Mouse (Mus musculus): ENCODE data around the gene Espl1.

Espl1 gene

GRCm38 (mm10) chr15:102339612-102340011 is 43.5 kb downstream of the Espl1 start:
- no peak for DNase-seq

- peak; percentile 31 for DNase-seq
Observed at GRCm38 (mm10) chr15:102341580-102341979, 45.5 kb downstream of the Espl1 start.

- no peak for DNase-seq
Observed at GRCm38 (mm10) chr15:102344490-102344889, 48.4 kb downstream of the Espl1 start.

GRCm38 (mm10) chr15:102346444-102346843 is 50.4 kb downstream of the Espl1 start:
- no peak for DNase-seq

- peak; percentile 96 to 97 for DNase-seq
Observed at GRCm38 (mm10) chr15:102350138-102350941, 54.3 kb downstream of the Espl1 start, which contains the start of gene Aaas. Gene Aaas (minus strand): TSS chr15:102350771.

- DNase-seq, result no peak
Observed at GRCm38 (mm10) chr15:102350942-102351291, 54.9 kb downstream of the Espl1 start.

- DNase-seq, result no peak
Observed at GRCm38 (mm10) chr15:102352177-102352576, 56.1 kb downstream of the Espl1 start.

GRCm38 (mm10) chr15:102353986-102354385 is 57.9 kb downstream of the Espl1 start:
- no peak for DNase-seq

- peak; percentile 28 to 32 for DNase-seq
Observed at GRCm38 (mm10) chr15:102355134-102355870, 59.2 kb downstream of the Espl1 start.

GRCm38 (mm10) chr15:102355871-102356441 is 59.9 kb downstream of the Espl1 start:
- DNase-seq, result peak; percentile 17 to 33

GRCm38 (mm10) chr15:102356501-102357325 is 60.6 kb downstream of the Espl1 start:
- DNase-seq, result no peak

GRCm38 (mm10) chr15:102358126-102358525 is 62.1 kb downstream of the Espl1 start:
- DNase-seq, result no peak

- no peak for DNase-seq
Observed at GRCm38 (mm10) chr15:102358834-102359233, 62.8 kb downstream of the Espl1 start.

GRCm38 (mm10) chr15:102362648-102363047 is 66.6 kb downstream of the Espl1 start:
- no peak for DNase-seq

- DNase-seq, result no peak
Observed at GRCm38 (mm10) chr15:102364678-102365077, 68.6 kb downstream of the Espl1 start.

GRCm38 (mm10) chr15:102366238-102366637 is 70.2 kb downstream of the Espl1 start:
- DNase-seq, result no peak

GRCm38 (mm10) chr15:102366733-102367344 is 70.8 kb downstream of the Espl1 start, which contains the start of gene Sp7:
Gene Sp7 (minus strand): TSS chr15:102367182.
- DNase-seq, result no peak

- DNase-seq, result no peak
Observed at GRCm38 (mm10) chr15:102369972-102370371, 73.9 kb downstream of the Espl1 start.

- no peak for DNase-seq
Observed at GRCm38 (mm10) chr15:102370727-102371126, 74.7 kb downstream of the Espl1 start.
